Mouse (Mus musculus) liver, adult 10 weeks (tissue): ENCODE results near the gene Tjp1. TPM values are rescaled to one million over a fixed set of nuclear protein-coding genes. Genes with fewer than 3 reads are reported as not detected.

ENCODE experiments used
- polyA plus RNA-seq: library from polyadenylated mRNA; stranded (reverse); fragments of 350-450 nt; fragmentation: Illumina TruSeq; extraction: RNeasy Lipid Tissue Mini Kit (QIAGEN cat#74804); gene quantifications from one replicate; pipeline ENCODE4 v1.2.3, GENCODE M21; 2014; ENCODE audit warnings: low read depth, low replicate concordance

Gene Tjp1
- 25.4 TPM for polyA plus RNA-seq

DNA sequence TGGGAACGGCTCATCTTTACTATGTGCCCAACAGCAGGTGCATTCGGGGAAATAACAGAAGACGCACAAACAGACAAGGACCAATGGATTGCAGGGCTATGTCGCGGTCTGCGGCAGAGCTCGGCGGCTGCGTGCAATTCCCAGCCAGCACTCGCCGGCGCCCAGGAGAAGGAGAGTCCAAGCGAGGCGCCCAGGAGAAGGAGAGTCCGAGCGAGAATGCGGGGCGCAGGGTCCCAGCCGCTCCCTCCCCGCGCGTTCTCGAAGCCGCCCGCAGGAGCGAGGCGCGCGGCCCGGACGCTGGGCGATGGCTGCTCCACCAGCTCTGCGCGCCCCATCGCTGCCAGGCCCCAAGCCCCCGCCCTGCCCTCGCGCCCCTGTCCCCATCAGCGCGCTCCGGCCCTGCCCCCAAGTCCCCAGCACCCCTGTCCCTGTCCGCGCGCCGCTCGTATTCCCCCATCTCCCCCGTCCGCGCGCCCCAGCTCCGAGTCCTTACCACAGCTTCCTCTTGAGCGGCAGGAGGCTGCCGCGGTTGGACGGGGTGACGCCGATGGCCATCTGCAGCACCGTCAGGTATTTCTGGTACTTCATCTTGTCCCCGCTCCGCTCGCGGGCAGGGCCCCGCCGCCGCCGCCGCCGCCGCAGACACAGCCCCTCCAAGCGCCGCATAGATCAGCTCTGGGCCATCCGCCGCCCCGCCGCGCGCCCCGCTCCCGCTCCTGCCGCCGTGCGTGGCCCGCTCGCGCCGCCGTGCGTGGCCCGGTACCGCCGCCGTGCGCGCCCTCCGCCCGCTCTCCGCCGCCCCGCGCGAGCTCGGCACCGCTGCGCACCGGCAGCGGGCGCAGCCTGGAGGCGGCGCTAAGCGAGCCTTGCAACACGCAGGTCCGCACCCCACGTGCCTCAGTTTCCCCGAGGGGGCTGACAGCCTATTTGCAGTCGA lies at the start of gene Tjp1:
Gene Tjp1, minus strand, starts transcription at position 711 of the 937 bp plus-strand sequence.

Other genes starting within 250 kb of the Tjp1 start
- gene Tarsl2, start 117.1 kb upstream of the Tjp1 start, polyA plus RNA-seq: 14.7 TPM
- gene Tm2d3, start 163.4 kb upstream of the Tjp1 start, polyA plus RNA-seq: 15.9 TPM